Mouse (Mus musculus) liver, adult (tissue): Measurements from ENCODE around the gene Ndufa13.

Experiments
- GATA4 ChIP-seq: IDR thresholded peaks from 2 replicates; pipeline ENCODE4 v1.6.1; 2014; ENCODE audit warnings: mild to moderate bottlenecking, low read length; ENCODE audit not compliant: insufficient replicate concordance

Ndufa13 gene

GRCm38 (mm10) chr8:69902163-69903062, at the start of gene Ndufa13, which contains the start of the genes Tssk6 and Yjefn3:
Gene Ndufa13, minus strand, starts transcription at chr8:69902558.
Gene Tssk6, plus strand, starts transcription at chr8:69902184.
Gene Yjefn3, minus strand, starts transcription at chr8:69902712.
- TF ChIP-seq GATA4, result no peak

- no peak for TF ChIP-seq GATA4
Observed at GRCm38 (mm10) chr8:69950300-69950699, 47.9 kb upstream of the Ndufa13 start.

GRCm38 (mm10) chr8:69940386-69940785, 38.0 kb upstream of the Ndufa13 start:
- TF ChIP-seq GATA4, result no peak

- TF ChIP-seq GATA4, result no peak
Observed at GRCm38 (mm10) chr8:69939633-69940032, 37.3 kb upstream of the Ndufa13 start.

- TF ChIP-seq GATA4, result no peak; the same call in 1 of the 2 replicates
Observed at GRCm38 (mm10) chr8:69938245-69938982, 36.1 kb upstream of the Ndufa13 start.

- TF ChIP-seq GATA4, result no peak
Observed at GRCm38 (mm10) chr8:69937466-69937865, 35.1 kb upstream of the Ndufa13 start.

GRCm38 (mm10) chr8:69936050-69936794, 33.9 kb upstream of the Ndufa13 start:
- no peak for TF ChIP-seq GATA4

- no peak for TF ChIP-seq GATA4
Observed at GRCm38 (mm10) chr8:69935431-69935830, 33.1 kb upstream of the Ndufa13 start.

GRCm38 (mm10) chr8:69934582-69934981, 32.2 kb upstream of the Ndufa13 start:
- TF ChIP-seq GATA4, result no peak

- TF ChIP-seq GATA4, result no peak
Observed at GRCm38 (mm10) chr8:69933811-69934210, 31.5 kb upstream of the Ndufa13 start.

- no peak for TF ChIP-seq GATA4
Observed at GRCm38 (mm10) chr8:69926901-69927300, 24.5 kb upstream of the Ndufa13 start.

- no peak for TF ChIP-seq GATA4
Observed at GRCm38 (mm10) chr8:69923986-69924385, 21.6 kb upstream of the Ndufa13 start.

GRCm38 (mm10) chr8:69921141-69921540, 18.8 kb upstream of the Ndufa13 start:
- no peak for TF ChIP-seq GATA4

- TF ChIP-seq GATA4, result peak; percentile 80; the same call in 1 of the 2 replicates
Observed at GRCm38 (mm10) chr8:69919876-69920662, 17.7 kb upstream of the Ndufa13 start.
